Mouse (Mus musculus) left cerebral cortex, adult 2 months (tissue): Measurements from ENCODE around the gene Plcb1. TPM values are rescaled to one million over a fixed set of nuclear protein-coding genes. Genes with fewer than 3 reads are reported as not detected.

Experiments
- DNase-seq, 2 experiments: peaks; one replicate each; pipeline ENCODE4 v3.0.0; 2021 to 2022; ENCODE audit warnings: low spot score in 2 of 2, mixed read lengths in 1 of 2; ENCODE audit errors: extremely low spot score in 1 of 2
- H3K27ac ChIP-seq: fragments of 200-600 bp; 2 replicates; pipeline ENCODE4 v1.8.1; 2022
- H3K4me3 ChIP-seq: fragments of 200-600 bp; 2 replicates; pipeline ENCODE4 v1.8.1; 2022
- CTCF ChIP-seq: fragments of 200-600 bp; IDR thresholded peaks from 2 replicates; pipeline ENCODE4 v1.8.1; 2022; ENCODE audit warnings: antibody characterized with exemption, mild to moderate bottlenecking, moderate library complexity
- intact Hi-C: fragments of 180-260 bp; cut with DNase I; formaldehyde crosslinking; loops from one replicate; pipeline ENCODE4 v1.15.1; 2025
- total RNA-seq, 2 experiments: library from RNA; stranded (reverse); gene quantifications; 2 replicates each; pipeline ENCODE4 v1.2.3; 2021

Plcb1 gene
- total RNA-seq, 2 experiments from 2014 or later: 183 to 185 TPM

DNA sequence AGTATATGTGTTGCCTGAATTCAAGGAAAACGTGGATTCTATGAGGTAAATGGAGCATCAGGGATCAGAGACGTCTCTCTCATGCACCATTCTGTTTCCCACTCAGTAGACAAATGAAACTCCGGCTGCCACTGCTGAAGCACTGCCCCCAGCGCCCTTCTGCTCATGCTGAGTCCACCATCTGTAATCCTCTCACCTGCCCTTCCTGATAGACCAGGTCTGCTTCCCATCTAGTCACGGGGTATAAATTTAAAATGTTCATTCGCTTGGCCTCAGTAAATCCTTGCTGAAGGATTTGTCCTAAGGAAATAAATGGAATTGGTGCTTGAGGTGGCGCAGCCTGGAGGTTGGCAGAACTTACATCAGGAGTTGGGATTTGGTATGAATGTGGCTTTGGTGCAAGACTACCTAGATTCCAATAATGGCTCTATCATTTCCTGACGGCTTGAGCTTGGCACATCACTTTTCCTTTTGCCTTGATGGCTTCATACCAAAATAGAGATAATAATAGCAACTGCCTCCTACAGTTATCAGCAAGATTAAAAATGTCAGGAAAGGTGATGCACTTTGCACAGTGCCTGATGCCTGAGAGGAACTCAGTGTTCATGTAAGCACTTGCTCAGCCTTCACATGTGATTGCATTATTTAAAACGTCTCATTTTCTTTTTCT is 134.9 kb downstream of the Plcb1 start:
- Histone ChIP-seq H3K27ac (no peak overlapping the region; the same call in 1 of the 2 replicates), H3K4me3 (no peak overlapping the region)
- DNase-seq: no peak
- intact Hi-C loops: no loop called here
- no peak for TF ChIP-seq CTCF

GRCm38 (mm10) chr2:134922636-134923375 is 136.9 kb downstream of the Plcb1 start:
- intact Hi-C loops: no loop called here
- no peak overlapping the region for H3K27ac ChIP-seq
- no peak for DNase-seq
- no peak for TF ChIP-seq CTCF
- H3K4me3 ChIP-seq: no peak overlapping the region

DNA sequence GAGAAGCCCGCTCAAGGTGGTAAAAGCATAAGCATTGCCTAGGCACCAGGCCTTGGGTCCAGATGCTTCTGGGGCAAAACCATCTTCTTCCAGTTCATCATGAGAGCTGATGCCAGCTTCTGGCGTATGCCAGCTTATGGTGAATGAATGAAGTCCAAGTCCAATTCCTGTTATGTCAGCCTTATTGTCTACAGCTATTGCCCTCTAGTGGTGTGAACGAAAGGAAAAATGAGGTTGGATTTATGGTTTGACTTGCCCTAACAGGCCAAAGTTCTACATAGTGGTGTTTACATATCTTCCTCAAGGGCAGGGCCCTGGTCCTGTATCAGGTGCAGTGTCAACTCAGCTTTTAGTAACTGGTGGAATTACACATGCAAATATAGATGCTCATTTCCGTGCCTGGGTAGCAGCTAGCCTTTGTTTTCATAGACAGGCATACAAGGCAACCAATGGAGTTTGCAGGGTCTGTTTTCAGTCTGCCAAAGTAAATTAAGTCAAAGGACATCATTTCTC is 138.3 kb downstream of the Plcb1 start:
- Histone ChIP-seq H3K27ac (no peak overlapping the region), H3K4me3 (no peak overlapping the region)
- intact Hi-C loops: no loop called here
- TF ChIP-seq CTCF: no peak; the same call in none of the 2 replicates
- no peak for DNase-seq

- DNase-seq: no peak
- intact Hi-C loops: loop anchor here (5.0 kb wide), 1 partner anchor 36 kb away; no protein-coding TSS in a partner anchor
- H3K27ac ChIP-seq: no peak overlapping the region
- no peak for TF ChIP-seq CTCF
- no peak overlapping the region for H3K4me3 ChIP-seq
Observed at GRCm38 (mm10) chr2:134926266-134926665, 140.4 kb downstream of the Plcb1 start.

DNA sequence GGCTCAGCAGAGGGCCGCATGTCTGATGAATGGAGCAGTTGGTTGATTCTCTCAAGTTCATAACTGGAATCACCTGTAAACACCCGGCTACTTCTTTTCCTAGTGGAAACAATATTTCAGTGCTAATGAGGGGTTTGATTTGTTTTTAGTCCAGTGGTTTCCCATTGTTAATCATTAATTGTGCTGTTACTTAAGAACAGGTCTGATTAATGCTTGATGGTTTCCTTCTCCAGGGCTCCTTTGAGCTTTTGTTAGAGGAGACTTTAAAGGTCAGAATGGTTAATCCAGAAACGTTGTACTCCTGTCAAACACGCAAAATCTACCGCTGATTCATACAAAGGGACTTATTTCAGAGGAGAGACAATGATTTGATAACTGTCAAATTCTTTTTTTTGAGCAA is 141.2 kb downstream of the Plcb1 start:
- no peak overlapping the region for H3K4me3 ChIP-seq
- H3K27ac ChIP-seq: no peak overlapping the region
- intact Hi-C loops: loop anchor here (5.0 kb wide), 1 partner anchor 35 kb away; no protein-coding TSS in a partner anchor
- TF ChIP-seq CTCF: no peak
- DNase-seq: no peak

GRCm38 (mm10) chr2:134929452-134929851 is 143.6 kb downstream of the Plcb1 start:
- no peak for TF ChIP-seq CTCF
- peak overlapping the region; percentile 25; the same call in 1 of the 2 replicates for H3K27ac ChIP-seq
- DNase-seq: peak; percentile 26 to 49
- intact Hi-C loops: loop anchor here (5.0 kb wide), 1 partner anchor 33 kb away; no protein-coding TSS in a partner anchor
- H3K4me3 ChIP-seq: no peak overlapping the region

DNA sequence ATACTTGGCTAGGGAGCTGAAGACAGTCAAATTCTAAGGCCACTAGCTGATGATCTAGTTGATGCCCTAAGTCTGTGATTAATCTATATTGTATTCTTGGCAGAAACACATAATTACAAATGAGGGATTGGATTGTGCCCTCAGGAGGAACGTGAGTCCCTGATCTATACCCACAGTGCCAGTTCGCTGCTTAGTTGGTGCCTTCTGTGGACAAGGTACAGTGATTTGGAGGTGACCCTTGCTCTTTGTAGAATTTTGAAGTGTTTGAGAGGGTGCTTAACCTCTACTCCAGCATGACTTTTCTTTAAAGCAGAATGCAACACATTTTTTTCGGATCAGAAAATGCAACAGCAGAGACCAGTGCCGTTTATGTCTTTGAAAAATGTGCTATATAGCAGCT is 145.1 kb downstream of the Plcb1 start:
- no peak overlapping the region; the same call in 1 of the 2 replicates for H3K27ac ChIP-seq
- H3K4me3 ChIP-seq: no peak overlapping the region
- intact Hi-C loops: no loop called here
- TF ChIP-seq CTCF: no peak
- DNase-seq: no peak

- Histone ChIP-seq H3K27ac (no peak overlapping the region), H3K4me3 (no peak overlapping the region)
- no peak for TF ChIP-seq CTCF
- intact Hi-C loops: no loop called here
- DNase-seq: no peak
Observed at GRCm38 (mm10) chr2:134931756-134932421, 146.0 kb downstream of the Plcb1 start.

DNA sequence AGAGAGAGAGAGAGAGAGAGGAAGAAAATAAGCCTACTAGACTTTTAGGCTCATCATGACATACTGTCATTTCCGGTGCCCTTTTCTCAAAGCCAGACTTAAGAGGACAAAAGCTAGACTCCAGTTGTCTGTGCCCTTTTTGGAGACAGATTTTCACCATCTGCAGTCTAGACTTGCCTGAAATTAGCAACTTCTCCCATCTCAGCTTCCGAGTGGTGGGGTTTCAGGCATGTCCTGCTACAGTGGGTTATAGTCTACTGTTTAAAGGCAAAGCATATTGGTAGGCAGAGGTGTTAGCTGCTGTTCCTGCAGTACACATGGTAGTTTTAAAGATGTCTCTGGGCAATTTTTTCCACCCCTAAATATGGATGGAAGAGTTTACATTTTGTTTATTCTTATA is 149.6 kb downstream of the Plcb1 start:
- H3K27ac ChIP-seq: no peak overlapping the region
- DNase-seq: no peak
- intact Hi-C loops: no loop called here
- TF ChIP-seq CTCF: no peak
- H3K4me3 ChIP-seq: no peak overlapping the region

DNA sequence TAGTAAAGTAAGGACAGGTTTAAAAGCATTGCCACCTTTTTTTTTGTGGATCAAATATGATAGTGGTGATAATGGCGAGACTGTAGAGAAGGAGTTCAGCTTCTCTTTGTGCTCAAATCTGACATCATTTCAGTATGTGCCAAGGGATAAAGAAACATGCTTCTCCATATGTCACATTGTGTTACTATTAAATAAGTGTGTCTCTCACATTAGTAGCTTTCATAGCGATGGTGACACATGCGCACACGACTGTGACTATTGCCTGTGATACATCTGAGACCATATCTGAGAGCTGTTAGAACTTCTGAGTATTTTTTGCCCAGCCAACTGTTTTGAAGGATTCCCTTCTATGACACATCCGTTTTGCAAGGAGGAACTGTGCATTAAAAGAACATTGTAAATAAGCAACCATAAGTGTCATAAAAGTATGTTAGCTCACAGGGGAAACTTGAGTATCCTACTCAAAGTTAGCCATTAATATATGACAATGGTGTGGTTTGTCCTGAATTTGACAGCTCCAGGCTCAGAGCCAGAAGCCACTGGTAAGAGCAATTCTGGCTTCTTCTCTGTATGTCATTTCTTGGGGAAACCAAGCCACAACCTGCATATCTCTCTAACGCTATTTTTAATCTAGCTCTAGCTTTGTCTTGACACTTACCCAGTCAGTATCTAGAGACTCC is 150.2 kb downstream of the Plcb1 start:
- no peak for TF ChIP-seq CTCF
- DNase-seq: no peak
- intact Hi-C loops: no loop called here
- Histone ChIP-seq H3K4me3 (no peak overlapping the region), H3K27ac (no peak overlapping the region)

DNA sequence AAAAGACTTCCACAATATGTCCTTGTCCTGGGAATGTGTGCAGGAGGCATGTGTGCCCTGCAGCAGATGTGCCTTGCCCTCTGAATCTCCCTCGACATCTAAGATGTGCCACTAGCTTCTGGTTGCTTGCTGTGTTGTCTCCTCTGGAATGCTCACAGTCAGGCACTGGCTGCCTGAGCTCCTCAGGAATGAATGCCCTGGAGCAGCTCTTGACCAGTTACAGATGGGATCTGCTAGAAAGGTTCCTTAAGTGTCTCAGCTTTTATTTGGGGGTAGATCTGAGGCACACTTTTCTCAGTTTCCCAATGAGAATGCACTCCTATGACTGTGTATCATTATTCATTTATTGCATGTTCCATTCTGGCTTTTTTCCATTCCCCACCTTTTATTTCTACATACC is 151.8 kb downstream of the Plcb1 start:
- no peak for DNase-seq
- no peak overlapping the region for H3K4me3 ChIP-seq
- H3K27ac ChIP-seq: no peak overlapping the region
- intact Hi-C loops: no loop called here
- no peak for TF ChIP-seq CTCF

- Histone ChIP-seq H3K27ac (no peak overlapping the region), H3K4me3 (no peak overlapping the region)
- no peak for DNase-seq
- intact Hi-C loops: no loop called here
- no peak for TF ChIP-seq CTCF
Observed at GRCm38 (mm10) chr2:134942039-134942438, 156.2 kb downstream of the Plcb1 start.
